Mouse (Mus musculus) thymus, adult 2 months (tissue): ENCODE measurements at regions not wholly inside any gene's neighbourhood (a gene's known extent, or its start where the extent isn't known, plus 50 kb on each side); places are given as distances from the start of the nearest gene placed in this dataset.

Experiments
- DNase-seq: peaks from one replicate; pipeline ENCODE4 v3.0.0; 2021
- H3K27ac ChIP-seq: fragments of 200-500 bp; 2 replicates; pipeline ENCODE4 v1.5.1; 2012; ENCODE audit warnings: low read length, control low read depth; ENCODE audit not compliant: control insufficient read depth, insufficient read depth
- H3K27me3 ChIP-seq: fragments of 200-500 bp; 2 replicates; pipeline ENCODE4 v1.6.1; 2012; ENCODE audit warnings: mild to moderate bottlenecking, low read length, moderate library complexity, mixed read lengths; ENCODE audit not compliant: control insufficient read depth, insufficient read depth
- H3K36me3 ChIP-seq: fragments of 200-500 bp; 2 replicates; pipeline ENCODE4 v1.6.1; 2012; ENCODE audit warnings: mild to moderate bottlenecking, low read length, moderate library complexity; ENCODE audit not compliant: control insufficient read depth, insufficient read depth
- H3K4me1 ChIP-seq: fragments of 200-500 bp; replicated peaks from 2 replicates; pipeline ENCODE4 v1.6.1; 2012; ENCODE audit warnings: low read length; ENCODE audit not compliant: control insufficient read depth, insufficient read depth
- H3K4me3 ChIP-seq: fragments of 200-500 bp; 2 replicates; pipeline ENCODE4 v1.5.1; 2012; ENCODE audit warnings: mild to moderate bottlenecking, low read length, control low read depth, moderate library complexity; ENCODE audit not compliant: control insufficient read depth, insufficient read depth
- CTCF ChIP-seq: fragments of 200-500 bp; IDR thresholded peaks from 2 replicates; pipeline ENCODE4 v1.5.1; 2012; ENCODE audit warnings: mild to moderate bottlenecking, control low read depth, low read length, moderate library complexity, borderline replicate concordance; ENCODE audit not compliant: control insufficient read depth, poor library complexity, insufficient read depth; ENCODE audit errors: extremely low read depth
- POLR2A ChIP-seq: fragments of 200-500 bp; IDR thresholded peaks from 2 replicates; pipeline ENCODE4 v1.6.1; 2012; ENCODE audit warnings: mild to moderate bottlenecking, low read length, control low read depth, moderate library complexity; ENCODE audit not compliant: control insufficient read depth, poor library complexity, insufficient read depth; ENCODE audit errors: extremely low read depth
- WGBS: fragments of 180-500 bp; shearing (Covaris S2); methylation state at CpG from one replicate; pipeline ENCODE4 v1.1.7; 2018; 5-methylcytosine and 5-hydroxymethylcytosine counted together

- no peak for TF ChIP-seq POLR2A
- no peak for TF ChIP-seq CTCF
- WGBS = 20% methylated on average over 2 of the region's 2 CpGs
- Histone ChIP-seq H3K36me3 (no peaks in the 10 kb centered on the region), H3K4me3 (no peak overlapping the region), H3K27ac (no peak overlapping the region), H3K27me3 (no peaks in the 10 kb centered on the region), H3K4me1 (peaks cover 7% of the 10 kb centered on the region)
- no peak for DNase-seq
These were observed 94.7 kb upstream of the E030018B13Rik start for GRCm38 (mm10) chr7:63822001-63822400.

DNA sequence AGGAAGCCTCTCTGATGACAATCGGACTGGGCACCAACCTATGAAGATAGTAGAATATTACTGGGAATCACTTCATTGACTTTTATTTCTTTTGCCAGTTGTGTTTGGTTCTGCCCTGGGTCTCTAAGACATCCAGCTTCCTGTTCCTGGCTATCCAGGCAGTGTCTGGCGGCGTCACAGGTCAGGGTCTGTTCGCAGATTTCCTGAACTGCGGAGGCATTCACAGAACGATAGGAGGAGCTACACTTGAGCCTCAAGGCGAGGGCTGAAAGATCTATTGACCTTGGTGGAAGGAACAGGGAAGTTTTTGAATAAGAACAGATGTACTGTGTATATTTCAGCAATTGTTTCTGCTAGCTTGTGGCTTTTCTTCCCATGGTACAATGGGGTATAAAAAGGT lies 92.6 kb upstream of the E030018B13Rik start:
- TF ChIP-seq CTCF (no peak), POLR2A (no peak)
- Histone ChIP-seq H3K4me3 (no peak overlapping the region), H3K27me3 (no peaks in the 10 kb centered on the region), H3K36me3 (no peaks in the 10 kb centered on the region), H3K27ac (no peak overlapping the region), H3K4me1 (no peaks in the 10 kb centered on the region)
- DNase-seq = no peak
- WGBS = 40% methylated on average over 7 of the region's 7 CpGs

- Histone ChIP-seq H3K36me3 (no peaks in the 10 kb centered on the region), H3K27me3 (no peaks in the 10 kb centered on the region), H3K4me1 (no peaks in the 10 kb centered on the region), H3K4me3 (no peak overlapping the region), H3K27ac (no peak overlapping the region)
- WGBS = 82% methylated on average over 9 of the region's 9 CpGs
- no peak for TF ChIP-seq POLR2A
- no peak for TF ChIP-seq CTCF
- no peak for DNase-seq
These were observed 87.2 kb upstream of the E030018B13Rik start for GRCm38 (mm10) chr7:63829362-63829920.

DNA sequence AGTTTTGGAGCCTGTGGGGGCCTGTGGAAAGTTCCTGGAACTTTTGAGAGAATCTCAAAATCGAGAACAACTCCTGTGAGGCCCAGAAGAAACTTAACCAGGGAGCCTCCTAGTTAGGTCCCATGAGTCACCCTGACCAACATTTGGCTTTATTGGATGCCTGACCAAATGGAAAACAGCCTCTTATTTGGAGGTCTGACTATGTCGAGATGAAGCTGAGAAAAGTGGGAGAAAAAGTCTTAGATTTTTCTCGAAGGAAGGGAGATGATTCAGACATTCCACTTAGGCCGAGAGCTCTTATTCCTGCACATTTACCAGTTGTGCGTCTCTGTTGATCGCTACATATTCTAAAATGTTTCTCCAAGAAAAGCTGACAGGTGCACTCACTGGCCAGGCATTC lies 83.0 kb upstream of the E030018B13Rik start:
- no peak overlapping the region for H3K4me3 ChIP-seq
- H3K36me3 ChIP-seq = no peaks in the 10 kb centered on the region
- no peaks in the 10 kb centered on the region for H3K4me1 ChIP-seq
- no peak overlapping the region for H3K27ac ChIP-seq
- TF ChIP-seq CTCF (no peak), POLR2A (no peak)
- 93% methylated on average over 6 of the region's 6 CpGs for WGBS
- no peaks in the 10 kb centered on the region for H3K27me3 ChIP-seq
- no peak for DNase-seq

- Histone ChIP-seq H3K4me1 (no peaks in the 10 kb centered on the region), H3K27me3 (no peaks in the 10 kb centered on the region), H3K27ac (no peak overlapping the region), H3K4me3 (no peak overlapping the region), H3K36me3 (no peaks in the 10 kb centered on the region)
- DNase-seq = no peak
- no peak for TF ChIP-seq POLR2A
- no peak for TF ChIP-seq CTCF
These were observed 80.7 kb upstream of the E030018B13Rik start for GRCm38 (mm10) chr7:63835958-63836357.
